Mouse (Mus musculus): ENCODE measurements around the gene Gucy2c. TPM values are rescaled to one million over a fixed set of nuclear protein-coding genes. Genes with fewer than 3 reads are reported as not detected.

The Gucy2c gene
- 0.08 and 0.09 TPM in 2 replicates for polyA plus RNA-seq (2012; rRNA removed)

GRCm38 (mm10) chr6:136781377-136781986 lies at the start of gene Gucy2c:
Gene Gucy2c (minus strand): TSS chr6:136781765.

GRCm38 (mm10) chr6:136827881-136828561 lies 46.5 kb upstream of the Gucy2c start, which contains the start of gene Wbp11:
Gene Wbp11 (minus strand): TSS chr6:136828233.

GRCm38 (mm10) chr6:136827516-136827880 lies 45.9 kb upstream of the Gucy2c start, which contains the start of gene BC049715:
Gene BC049715 (plus strand): TSS chr6:136827626.

GRCm38 (mm10) chr6:136808014-136808417 lies 26.5 kb upstream of the Gucy2c start, which contains the start of gene H2afj:
Gene H2afj (plus strand): TSS chr6:136808244.

GRCm38 (mm10) chr6:136803739-136804633 lies 22.4 kb upstream of the Gucy2c start, which contains the start of gene Hist4h4:
Gene Hist4h4 (minus strand): TSS chr6:136804415.

GRCm38 (mm10) chr6:136661706-136662016 lies 119.9 kb downstream of the Gucy2c start, which contains the start of gene Plbd1:
Gene Plbd1 (minus strand): TSS chr6:136661928.

Other genes starting within 250 kb of the Gucy2c start
- gene Plbd1, start 119.8 kb downstream of the Gucy2c start, polyA plus RNA-seq (2012; rRNA removed): 3.8 and 4.8 TPM in 2 replicates
- gene Hist4h4, start 22.6 kb upstream of the Gucy2c start, polyA plus RNA-seq (2012; rRNA removed): 2.3 and 2.9 TPM in 2 replicates
- gene H2afj, start 26.5 kb upstream of the Gucy2c start, polyA plus RNA-seq (2012; rRNA removed): 99.2 and 99.8 TPM in 2 replicates
- 0.61 and 0.81 TPM in 2 replicates for gene BC049715, start 45.9 kb upstream of the Gucy2c start, polyA plus RNA-seq (2012; rRNA removed)
- gene Wbp11, start 46.5 kb upstream of the Gucy2c start, polyA plus RNA-seq (2012; rRNA removed): 38.1 and 45.9 TPM in 2 replicates
- 0.07 and 0.10 TPM in 2 replicates for gene Smco3, start 53.7 kb upstream of the Gucy2c start, polyA plus RNA-seq (2012; rRNA removed)
- gene Art4, start 76.0 kb upstream of the Gucy2c start, polyA plus RNA-seq (2012; rRNA removed): 15.1 and 19.9 TPM in 2 replicates
- 0.67 and 3.9 TPM in 2 replicates for gene Mgp, start 94.1 kb upstream of the Gucy2c start, polyA plus RNA-seq (2012; rRNA removed)
- gene Erp27, start 140.4 kb upstream of the Gucy2c start, polyA plus RNA-seq (2012; rRNA removed): 0.09 and 0.12 TPM in 2 replicates
- under 0.01 and 0.07 TPM in 2 replicates for gene Pde6h, start 142.1 kb upstream of the Gucy2c start, polyA plus RNA-seq (2012; rRNA removed)
- gene Arhgdib, start 160.1 kb upstream of the Gucy2c start, polyA plus RNA-seq (2012; rRNA removed): 75.0 and 109 TPM in 2 replicates